Mouse (Mus musculus) kidney, adult 2 months (tissue): Measurements from ENCODE around the gene U2af1.

Experiments used
- CTCF ChIP-seq: fragments of 200-500 bp; conservative IDR thresholded peaks from 2 replicates; pipeline ENCODE4 v1.5.1; 2011; ENCODE audit warnings: low read depth, mild to moderate bottlenecking, control low read depth, low read length, moderate library complexity, mixed read lengths; ENCODE audit not compliant: insufficient read depth, insufficient read length
- POLR2A ChIP-seq: fragments of 200-500 bp; IDR thresholded peaks from one replicate; pipeline ENCODE4 v1.6.1; 2011; ENCODE audit warnings: low read depth, low read length, control low read depth

DNA sequence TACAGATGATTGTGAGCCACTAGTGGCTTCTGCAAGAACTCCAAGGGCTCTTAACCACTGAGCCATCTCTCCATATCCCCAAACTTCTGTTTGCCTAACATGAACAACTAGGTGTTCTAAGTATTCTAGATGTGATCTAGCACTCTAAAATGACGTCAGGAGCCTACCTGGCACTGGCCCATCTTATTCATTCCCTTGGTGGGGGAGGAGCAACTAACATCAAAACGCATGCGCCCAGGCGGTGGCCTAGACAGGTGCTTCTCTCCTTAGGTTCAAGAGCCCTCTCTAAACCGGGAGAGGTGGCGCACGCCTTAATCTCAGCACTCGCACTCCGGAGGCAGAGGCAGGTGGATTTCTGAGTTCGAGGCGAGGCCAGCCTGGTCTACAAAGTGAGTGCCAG lies 22.9 kb downstream of the U2af1 start:
- TF ChIP-seq POLR2A = no peak
- no peak for TF ChIP-seq CTCF
